Mouse (Mus musculus) left cerebral cortex, adult 6 months (tissue): Measurements from ENCODE around the gene Lepr. TPM values are rescaled to one million over a fixed set of nuclear protein-coding genes. Genes with fewer than 3 reads are reported as not detected.

Experiments used
- long read RNA-seq, 2 experiments: library from polyadenylated mRNA; unstranded; transcript quantifications; one replicate each; pipeline ENCODE4 v2.0.0; 2019 to 2020
- polyA plus RNA-seq: library from polyadenylated mRNA; unstranded; fragments of <200 nt; fragmentation: Nextera tagmentation; gene quantifications from 2 replicates; pipeline ENCODE4 v1.2.3, GENCODE M21; 2021

Gene Lepr
- polyA plus RNA-seq, result 0.69 and 0.81 TPM in 2 replicates
- long read RNA-seq, experiment 1, partial matches to known transcripts, result 1 of 1 reads
- long read RNA-seq, experiment 1, other reads (novel, unspliced or antisense), result 0 of 1 reads
- long read RNA-seq, experiment 2, result 0 reads

GRCm38 (mm10) chr4:101717367-101718121 lies at the start of gene Lepr:
Gene Lepr, plus strand, starts transcription at chr4:101717404.

GRCm38 (mm10) chr4:101843923-101844322 lies 126.7 kb downstream of the Lepr start, which contains the start of gene B020004J07Rik:
Gene B020004J07Rik, minus strand, starts transcription at chr4:101844023.

Other genes starting within 250 kb of the Lepr start
- 117 and 162 TPM in 2 replicates for gene Dnajc6, start 220.8 kb upstream of the Lepr start, polyA plus RNA-seq
- gene Leprot, start 69.7 kb upstream of the Lepr start, polyA plus RNA-seq, result 33.2 and 44.1 TPM in 2 replicates
- gene B020004J07Rik, start 126.6 kb downstream of the Lepr start, polyA plus RNA-seq, result not detected in 2 replicates
- gene C130073F10Rik, start 176.4 kb downstream of the Lepr start, polyA plus RNA-seq, result not detected in 2 replicates
- not detected in 2 replicates for gene Gm12800, start 191.7 kb downstream of the Lepr start, polyA plus RNA-seq
- not detected in 2 replicates for gene Gm12794, start 223.0 kb downstream of the Lepr start, polyA plus RNA-seq